Mouse (Mus musculus): ENCODE results near the gene Kremen1. TPM values are rescaled to one million over a fixed set of nuclear protein-coding genes. Genes with fewer than 3 reads are reported as not detected.

Gene Kremen1
- polyA plus RNA-seq, 1 experiment from 2014 or later, result 3.8 TPM

- Histone ChIP-seq H3K27me3 (ENCODE audit: control insufficient read depth, insufficient read depth, low read length) (no peaks in the 10 kb centered on the region), H3K4me1 (ENCODE audit: control insufficient read depth, insufficient read depth, low read length) (no peaks in the 10 kb centered on the region), H3K4me3 (replicated peaks; ENCODE audit: low read depth, low read length) (no peak overlapping the region), H3K36me3 (ENCODE audit: control insufficient read depth, insufficient read depth, low read length) (no peaks in the 10 kb centered on the region), H3K4me2 (ENCODE audit: low read length) (no peak overlapping the region), H3K9ac (replicated peaks; ENCODE audit: low read length) (no peak overlapping the region), H3K9me3 (ENCODE audit: control insufficient read depth, low read length) (no peaks in the 10 kb centered on the region), H3K27ac (replicated peaks; ENCODE audit: low read depth, low read length) (no peak overlapping the region)
- no peak for DNase-seq
- 88% methylated on average over 11 of the region's 11 CpGs for WGBS
- ATAC-seq (ENCODE audit: low FRiP score, low TSS enrichment), result no peak
Measured at GRCm38 (mm10) chr11:5158056-5158455, 103.3 kb downstream of the Kremen1 start.

DNA sequence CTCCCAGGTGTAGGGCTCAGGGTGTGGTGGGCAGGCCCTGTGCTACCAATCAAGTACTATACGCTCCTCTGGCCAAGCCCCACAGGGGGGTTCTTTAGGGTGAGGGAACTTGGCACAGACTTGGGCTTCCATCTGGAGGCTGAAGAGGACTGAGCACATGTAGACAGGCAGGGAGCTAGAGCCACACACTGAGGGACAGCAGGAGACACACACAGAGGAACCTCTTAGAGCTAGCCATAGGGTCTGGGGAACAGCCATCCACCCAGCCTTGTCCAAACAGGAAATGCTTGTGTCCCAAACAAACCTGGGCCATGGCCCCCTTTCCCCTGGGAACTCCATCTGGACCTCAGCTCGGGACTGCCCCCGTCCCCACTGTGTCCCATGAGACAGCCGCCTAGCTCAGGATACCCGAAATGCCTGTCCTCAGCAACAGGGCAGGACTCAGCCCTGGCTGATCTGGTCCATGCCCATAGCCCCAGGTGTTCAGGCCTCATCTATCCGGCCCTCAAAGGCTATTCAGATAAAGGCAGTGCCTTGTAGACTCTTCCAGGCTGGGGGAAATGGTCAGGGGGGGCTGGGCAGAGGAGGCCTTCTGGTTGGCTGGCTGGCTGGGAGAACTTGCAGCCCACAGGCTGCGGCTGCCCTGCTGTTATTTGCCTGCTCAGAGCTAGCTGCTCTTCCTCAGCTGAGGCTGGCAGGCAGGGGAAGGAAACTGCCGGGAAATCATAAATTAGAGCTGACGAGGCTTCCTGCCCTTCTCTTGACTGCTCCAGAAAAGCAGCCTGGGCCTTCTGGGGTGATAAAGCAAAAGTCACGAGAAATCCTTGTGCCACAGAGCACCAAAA lies 106.2 kb downstream of the Kremen1 start:
- no peak overlapping the region for H3K4me2 ChIP-seq (ENCODE audit: low read length)
- H3K36me3 ChIP-seq (ENCODE audit: control insufficient read depth, insufficient read depth, low read length), result no peaks in the 10 kb centered on the region
- peak; percentile 25 for DNase-seq
- peaks cover 21% of the 10 kb centered on the region; the same call in 1 of the 2 replicates for H3K27me3 ChIP-seq (ENCODE audit: control insufficient read depth, insufficient read depth, low read length)
- H3K4me1 ChIP-seq (ENCODE audit: control insufficient read depth, insufficient read depth, low read length), result no peaks in the 10 kb centered on the region
- no peak overlapping the region for H3K4me3 ChIP-seq (replicated peaks; ENCODE audit: low read depth, low read length)
- H3K9ac ChIP-seq (replicated peaks; ENCODE audit: low read length), result no peak overlapping the region
- H3K27ac ChIP-seq (replicated peaks; ENCODE audit: low read depth, low read length), result no peak overlapping the region
- ATAC-seq (ENCODE audit: low FRiP score, low TSS enrichment), result no peak
- H3K9me3 ChIP-seq (ENCODE audit: control insufficient read depth, low read length), result no peaks in the 10 kb centered on the region
- 55% methylated on average over 10 of the region's 10 CpGs for WGBS

GRCm38 (mm10) chr11:5151680-5152337 lies 109.5 kb downstream of the Kremen1 start, which contains the start of gene Emid1:
TSS of gene Emid1 (minus strand) at chr11:5152257.
- DNase-seq, result peak; percentile 73
- H3K36me3 ChIP-seq (ENCODE audit: control insufficient read depth, insufficient read depth, low read length), result no peaks in the 10 kb centered on the region
- H3K9me3 ChIP-seq (ENCODE audit: control insufficient read depth, low read length), result no peaks in the 10 kb centered on the region
- peak within 1 kb of the TSS; percentile 95 for H3K4me2 ChIP-seq (ENCODE audit: low read length)
- WGBS, result under 1% methylated on average over 47 of the region's 53 CpGs
- peak within 1 kb of the TSS; percentile 48 for H3K4me3 ChIP-seq (replicated peaks; ENCODE audit: low read depth, low read length)
- peak within 1 kb of the TSS; percentile 54 for H3K9ac ChIP-seq (replicated peaks; ENCODE audit: low read length)
- peaks cover 21% of the 10 kb centered on the region; the same call in 1 of the 2 replicates for H3K27me3 ChIP-seq (ENCODE audit: control insufficient read depth, insufficient read depth, low read length)
- H3K27ac ChIP-seq (replicated peaks; ENCODE audit: low read depth, low read length), result no peak within 1 kb of the TSS
- ATAC-seq (ENCODE audit: low FRiP score, low TSS enrichment), result peak; percentile 46; the same call in 1 of the 2 replicates
- H3K4me1 ChIP-seq (ENCODE audit: control insufficient read depth, insufficient read depth, low read length), result 0 out of 2 replicates have a peak, but pooled peaks cover 6% of the 10 kb centered on the region

DNA sequence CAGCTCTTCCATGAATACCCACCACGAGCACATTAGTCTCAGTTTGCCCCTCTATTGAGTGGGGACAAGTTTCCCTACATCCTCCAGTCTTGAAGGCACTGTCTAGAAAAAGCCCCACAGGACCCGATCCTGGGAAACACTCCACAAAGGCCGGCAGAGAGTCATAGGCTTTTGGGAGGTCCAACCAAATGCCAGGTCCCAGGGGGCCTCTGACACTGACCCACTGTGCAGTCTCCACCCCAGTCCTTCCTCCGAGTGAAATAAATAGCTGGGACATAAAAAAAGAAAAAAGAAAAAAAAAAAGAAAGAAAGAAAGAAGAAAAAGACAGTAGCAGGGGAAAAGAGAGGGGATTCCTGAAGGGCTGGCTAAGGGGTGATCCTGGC lies 110.1 kb downstream of the Kremen1 start:
- 0 out of 2 replicates have a peak, but pooled peaks cover 6% of the 10 kb centered on the region for H3K4me1 ChIP-seq (ENCODE audit: control insufficient read depth, insufficient read depth, low read length)
- H3K9ac ChIP-seq (replicated peaks; ENCODE audit: low read length), result no peak overlapping the region; the same call in 1 of the 2 replicates
- peak overlapping the region; percentile 95 for H3K4me2 ChIP-seq (ENCODE audit: low read length)
- H3K27me3 ChIP-seq (ENCODE audit: control insufficient read depth, insufficient read depth, low read length), result peaks cover 21% of the 10 kb centered on the region; the same call in 1 of the 2 replicates
- WGBS, result 10% methylated on average over 4 of the region's 4 CpGs
- no peak overlapping the region for H3K27ac ChIP-seq (replicated peaks; ENCODE audit: low read depth, low read length)
- H3K9me3 ChIP-seq (ENCODE audit: control insufficient read depth, low read length), result no peaks in the 10 kb centered on the region
- H3K36me3 ChIP-seq (ENCODE audit: control insufficient read depth, insufficient read depth, low read length), result no peaks in the 10 kb centered on the region
- no peak overlapping the region; the same call in 1 of the 2 replicates for H3K4me3 ChIP-seq (replicated peaks; ENCODE audit: low read depth, low read length)
- ATAC-seq (ENCODE audit: low FRiP score, low TSS enrichment) (no peak), DNase-seq (no peak)

DNA sequence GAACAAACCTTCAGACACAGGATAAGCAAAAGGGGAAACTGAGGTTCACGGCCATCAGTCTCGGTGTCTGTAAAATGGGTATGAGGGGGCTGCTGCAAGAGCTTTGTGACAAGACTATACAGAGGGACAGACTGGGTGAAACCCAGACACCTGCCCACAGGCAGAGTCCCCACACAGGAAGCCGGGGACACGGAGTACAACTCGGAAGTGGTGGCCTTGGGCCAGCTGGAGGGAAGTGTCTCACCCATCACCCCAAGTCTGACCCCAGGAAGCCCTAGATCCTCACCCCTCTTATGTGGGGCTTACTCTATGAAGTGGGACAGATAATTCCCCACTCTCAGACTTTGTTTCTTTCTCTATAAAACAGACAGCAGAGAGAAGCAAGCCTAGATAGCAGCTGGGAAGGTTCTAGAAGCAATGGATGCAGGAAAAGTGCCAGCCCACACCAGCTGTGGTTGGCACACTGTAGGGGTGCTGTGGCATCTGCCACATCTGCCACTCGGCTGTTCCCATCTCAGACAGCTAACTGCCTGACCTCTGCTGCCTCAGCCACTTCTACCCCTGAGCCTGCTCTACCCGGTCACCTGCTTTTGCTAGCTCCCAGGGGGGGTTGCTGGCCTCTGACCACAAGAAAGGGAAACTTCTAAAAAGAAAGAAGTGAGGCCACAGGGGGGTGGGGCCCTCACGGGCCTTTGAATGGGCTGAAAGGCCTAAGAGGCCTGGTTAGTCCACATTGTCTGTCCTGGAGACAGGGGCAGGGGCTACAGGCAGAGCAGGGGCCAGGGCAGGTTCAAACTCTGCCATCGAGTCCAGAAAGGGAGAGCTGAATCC lies 110.7 kb downstream of the Kremen1 start:
- H3K4me2 ChIP-seq (ENCODE audit: low read length), result no peak overlapping the region
- DNase-seq (no peak), ATAC-seq (ENCODE audit: low FRiP score, low TSS enrichment) (no peak)
- no peak overlapping the region for H3K27ac ChIP-seq (replicated peaks; ENCODE audit: low read depth, low read length)
- peaks cover 21% of the 10 kb centered on the region; the same call in 1 of the 2 replicates for H3K27me3 ChIP-seq (ENCODE audit: control insufficient read depth, insufficient read depth, low read length)
- WGBS, result 54% methylated on average over 9 of the region's 9 CpGs
- H3K9me3 ChIP-seq (ENCODE audit: control insufficient read depth, low read length), result no peaks in the 10 kb centered on the region
- no peaks in the 10 kb centered on the region for H3K36me3 ChIP-seq (ENCODE audit: control insufficient read depth, insufficient read depth, low read length)
- 0 out of 2 replicates have a peak, but pooled peaks cover 6% of the 10 kb centered on the region for H3K4me1 ChIP-seq (ENCODE audit: control insufficient read depth, insufficient read depth, low read length)
- H3K9ac ChIP-seq (replicated peaks; ENCODE audit: low read length), result no peak overlapping the region
- H3K4me3 ChIP-seq (replicated peaks; ENCODE audit: low read depth, low read length), result no peak overlapping the region

DNA sequence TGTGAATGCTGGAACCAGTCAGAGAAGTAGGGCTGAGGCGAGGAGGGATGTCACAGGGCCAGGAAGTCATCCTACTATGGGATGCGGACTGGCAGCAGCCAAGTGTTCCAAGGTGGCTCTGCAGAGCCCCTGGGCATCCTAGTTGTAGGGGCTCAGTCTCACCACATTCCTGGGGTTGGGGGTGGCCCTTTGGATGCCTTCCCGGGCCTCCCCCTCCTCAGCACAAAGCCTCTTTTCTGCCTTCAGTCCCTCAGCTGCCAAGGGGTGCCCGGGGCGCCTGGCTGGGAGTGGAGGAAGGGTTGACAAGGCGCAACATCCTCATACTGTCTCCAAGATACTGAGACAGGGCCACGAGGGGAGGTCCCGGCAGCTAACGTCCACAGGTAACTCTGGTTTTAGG lies 111.4 kb downstream of the Kremen1 start:
- Histone ChIP-seq H3K36me3 (ENCODE audit: control insufficient read depth, insufficient read depth, low read length) (no peaks in the 10 kb centered on the region), H3K9me3 (ENCODE audit: control insufficient read depth, low read length) (no peaks in the 10 kb centered on the region), H3K4me1 (ENCODE audit: control insufficient read depth, insufficient read depth, low read length) (0 out of 2 replicates have a peak, but pooled peaks cover 6% of the 10 kb centered on the region), H3K4me3 (replicated peaks; ENCODE audit: low read depth, low read length) (no peak overlapping the region), H3K4me2 (ENCODE audit: low read length) (no peak overlapping the region), H3K9ac (replicated peaks; ENCODE audit: low read length) (no peak overlapping the region), H3K27ac (replicated peaks; ENCODE audit: low read depth, low read length) (no peak overlapping the region), H3K27me3 (ENCODE audit: control insufficient read depth, insufficient read depth, low read length) (peaks cover 21% of the 10 kb centered on the region; the same call in 1 of the 2 replicates)
- 65% methylated on average over 9 of the region's 9 CpGs for WGBS
- DNase-seq, result no peak
- no peak for ATAC-seq (ENCODE audit: low FRiP score, low TSS enrichment)

DNA sequence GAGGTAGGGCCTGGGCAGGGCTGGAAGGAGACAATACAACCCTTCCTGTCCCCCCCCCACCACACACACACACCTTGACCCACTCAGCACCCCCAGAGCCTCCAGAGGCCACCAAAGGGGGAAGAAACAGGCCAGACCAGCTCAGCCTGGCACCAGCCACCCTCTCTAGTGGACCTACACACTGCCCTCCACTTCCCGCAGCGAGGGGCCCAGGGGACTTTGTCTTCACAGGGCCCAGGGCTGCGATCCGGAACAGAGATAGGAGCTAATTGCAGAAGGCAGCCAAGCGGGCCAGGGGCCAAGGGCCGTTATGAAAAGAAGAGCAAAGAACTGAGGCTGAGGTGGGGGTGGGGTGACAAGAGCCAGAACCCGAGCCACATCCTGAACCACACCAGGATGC lies 112.1 kb downstream of the Kremen1 start:
- ATAC-seq (ENCODE audit: low FRiP score, low TSS enrichment), result no peak
- DNase-seq, result peak; percentile 14
- Histone ChIP-seq H3K27me3 (ENCODE audit: control insufficient read depth, insufficient read depth, low read length) (peaks cover 21% of the 10 kb centered on the region; the same call in 1 of the 2 replicates), H3K27ac (replicated peaks; ENCODE audit: low read depth, low read length) (no peak overlapping the region), H3K9me3 (ENCODE audit: control insufficient read depth, low read length) (no peaks in the 10 kb centered on the region), H3K9ac (replicated peaks; ENCODE audit: low read length) (no peak overlapping the region), H3K36me3 (ENCODE audit: control insufficient read depth, insufficient read depth, low read length) (no peaks in the 10 kb centered on the region), H3K4me3 (replicated peaks; ENCODE audit: low read depth, low read length) (no peak overlapping the region), H3K4me2 (ENCODE audit: low read length) (no peak overlapping the region), H3K4me1 (ENCODE audit: control insufficient read depth, insufficient read depth, low read length) (0 out of 2 replicates have a peak, but pooled peaks cover 6% of the 10 kb centered on the region)
- 9% methylated on average over 7 of the region's 7 CpGs for WGBS

GRCm38 (mm10) chr11:5145600-5145999 lies 115.8 kb downstream of the Kremen1 start:
- ATAC-seq (ENCODE audit: low FRiP score, low TSS enrichment) (no peak), DNase-seq (no peak)
- H3K9me3 ChIP-seq (ENCODE audit: control insufficient read depth, low read length), result no peaks in the 10 kb centered on the region
- H3K4me3 ChIP-seq (replicated peaks; ENCODE audit: low read depth, low read length), result no peak overlapping the region
- 0 out of 2 replicates have a peak, but pooled peaks cover 6% of the 10 kb centered on the region for H3K4me1 ChIP-seq (ENCODE audit: control insufficient read depth, insufficient read depth, low read length)
- H3K9ac ChIP-seq (replicated peaks; ENCODE audit: low read length), result no peak overlapping the region
- H3K4me2 ChIP-seq (ENCODE audit: low read length), result no peak overlapping the region
- no peaks in the 10 kb centered on the region for H3K36me3 ChIP-seq (ENCODE audit: control insufficient read depth, insufficient read depth, low read length)
- 68% methylated on average over 3 of the region's 3 CpGs for WGBS
- peaks cover under 1% of the 10 kb centered on the region; the same call in 1 of the 2 replicates for H3K27me3 ChIP-seq (ENCODE audit: control insufficient read depth, insufficient read depth, low read length)
- no peak overlapping the region for H3K27ac ChIP-seq (replicated peaks; ENCODE audit: low read depth, low read length)

Data from midbrain, embryonic 14.5 days (tissue).